Mouse (Mus musculus): ENCODE data around the gene Vmn1r83. TPM values are rescaled to one million over a fixed set of nuclear protein-coding genes. Genes with fewer than 3 reads are reported as not detected.

Gene Vmn1r83
- polyA plus RNA-seq (2014; fragmentation: Nextera tagmentation; extraction: Ambion mirVana) = not detected in 2 replicates

- Histone ChIP-seq H3K4me1 (ENCODE audit: control insufficient read depth, insufficient read depth, low read length) (no peaks in the 10 kb centered on the region), H3K27me3 (ENCODE audit: control insufficient read depth, insufficient read depth, low read length) (no peaks in the 10 kb centered on the region), H3K36me3 (ENCODE audit: control insufficient read depth, insufficient read depth, low read length) (no peaks in the 10 kb centered on the region), H3K9me3 (ENCODE audit: control insufficient read depth, low read length) (peaks cover 8% of the 10 kb centered on the region; the same call in 1 of the 2 replicates), H3K27ac (ENCODE audit: low read depth, low read length) (no peak within 1 kb of the TSS), H3K4me2 (replicated peaks; ENCODE audit: low read depth, low read length) (no peak within 1 kb of the TSS), H3K4me3 (ENCODE audit: low read length) (no peak within 1 kb of the TSS), H3K9ac (ENCODE audit: low read depth, low read length) (no peak within 1 kb of the TSS)
- WGBS = 89% methylated on average over 2 of the region's 2 CpGs
- ATAC-seq (ENCODE audit: low FRiP score, low TSS enrichment) = no peak
These were observed at the start of gene Vmn1r83 for GRCm38 (mm10) chr7:12329381-12329780. Gene Vmn1r83, minus strand, starts transcription at chr7:12329481.

- 61% methylated on average over 1 of the region's 1 CpGs for WGBS
- Histone ChIP-seq H3K27ac (ENCODE audit: low read depth, low read length) (no peak within 1 kb of the TSS), H3K9me3 (ENCODE audit: control insufficient read depth, low read length) (no peaks in the 10 kb centered on the region), H3K4me2 (replicated peaks; ENCODE audit: low read depth, low read length) (no peak within 1 kb of the TSS), H3K4me3 (ENCODE audit: low read length) (no peak within 1 kb of the TSS), H3K36me3 (ENCODE audit: control insufficient read depth, insufficient read depth, low read length) (no peaks in the 10 kb centered on the region), H3K4me1 (ENCODE audit: control insufficient read depth, insufficient read depth, low read length) (no peaks in the 10 kb centered on the region), H3K9ac (ENCODE audit: low read depth, low read length) (no peak within 1 kb of the TSS), H3K27me3 (ENCODE audit: control insufficient read depth, insufficient read depth, low read length) (no peaks in the 10 kb centered on the region)
- no peak for ATAC-seq (ENCODE audit: low FRiP score, low TSS enrichment)
These were observed 39.9 kb upstream of the Vmn1r83 start, which contains the start of gene Vmn1r84 for GRCm38 (mm10) chr7:12369173-12369572. Gene Vmn1r84, minus strand, starts transcription at chr7:12369273.

GRCm38 (mm10) chr7:12300130-12300529 lies 29.2 kb downstream of the Vmn1r83 start, which contains the start of gene Vmn1r82:
Gene Vmn1r82, plus strand, starts transcription at chr7:12300430.
- Histone ChIP-seq H3K9ac (ENCODE audit: low read depth, low read length) (no peak within 1 kb of the TSS), H3K36me3 (ENCODE audit: control insufficient read depth, insufficient read depth, low read length) (no peaks in the 10 kb centered on the region), H3K27me3 (ENCODE audit: control insufficient read depth, insufficient read depth, low read length) (no peaks in the 10 kb centered on the region), H3K9me3 (ENCODE audit: control insufficient read depth, low read length) (peaks cover 5% of the 10 kb centered on the region; the same call in 1 of the 2 replicates), H3K4me2 (replicated peaks; ENCODE audit: low read depth, low read length) (no peak within 1 kb of the TSS), H3K27ac (ENCODE audit: low read depth, low read length) (no peak within 1 kb of the TSS), H3K4me1 (ENCODE audit: control insufficient read depth, insufficient read depth, low read length) (no peaks in the 10 kb centered on the region), H3K4me3 (ENCODE audit: low read length) (no peak within 1 kb of the TSS)
- ATAC-seq (ENCODE audit: low FRiP score, low TSS enrichment) = no peak
- WGBS = 63% methylated on average over 2 of the region's 2 CpGs

Small RNAs within 50 kb of the gene (microRNA-seq; reads per million reads assigned to microRNA genes)
- gene Gm23521 = not detected

Other genes with a start within 250 kb of the Vmn1r83 start
- not detected in 2 replicates for gene Vmn1r78, start 179.2 kb downstream of the Vmn1r83 start, polyA plus RNA-seq (2014; fragmentation: Nextera tagmentation; extraction: Ambion mirVana)
- gene Vmn1r79, start 158.2 kb downstream of the Vmn1r83 start, polyA plus RNA-seq (2014; fragmentation: Nextera tagmentation; extraction: Ambion mirVana) = not detected in 2 replicates
- gene Vmn1r80, start 140.2 kb downstream of the Vmn1r83 start, polyA plus RNA-seq (2014; fragmentation: Nextera tagmentation; extraction: Ambion mirVana) = not detected in 2 replicates
- not detected in 2 replicates for gene Vmn1r81, start 61.2 kb downstream of the Vmn1r83 start, polyA plus RNA-seq (2014; fragmentation: Nextera tagmentation; extraction: Ambion mirVana)
- gene Vmn1r82, start 29.1 kb downstream of the Vmn1r83 start, polyA plus RNA-seq (2014; fragmentation: Nextera tagmentation; extraction: Ambion mirVana) = not detected in 2 replicates
- gene Vmn1r84, start 39.8 kb upstream of the Vmn1r83 start, polyA plus RNA-seq (2014; fragmentation: Nextera tagmentation; extraction: Ambion mirVana) = not detected in 2 replicates
- 3.0 and 4.4 TPM in 2 replicates for gene Zfp551, start 93.3 kb upstream of the Vmn1r83 start, polyA plus RNA-seq (2014; fragmentation: Nextera tagmentation; extraction: Ambion mirVana)
- gene Zfp606, start 148.8 kb upstream of the Vmn1r83 start, polyA plus RNA-seq (2014; fragmentation: Nextera tagmentation; extraction: Ambion mirVana) = 22.5 and 31.1 TPM in 2 replicates
- gene 2900092C05Rik, start 183.0 kb upstream of the Vmn1r83 start, polyA plus RNA-seq (2014; fragmentation: Nextera tagmentation; extraction: Ambion mirVana) = not detected in 2 replicates